Mouse (Mus musculus) kidney, embryonic 14.5 days (tissue): ENCODE measurements around the gene Taok2. TPM values are rescaled to one million over a fixed set of nuclear protein-coding genes. Genes with fewer than 3 reads are reported as not detected.

Source experiments
- ATAC-seq: fragments of 200-750 bp; cut with Nextera tagmentation; 2 replicates; pipeline ENCODE4 v1.8.0; 2017; ENCODE audit warnings: moderate number of reproducible peaks, mild to moderate bottlenecking, moderate TSS enrichment, moderate library complexity; ENCODE audit not compliant: low FRiP score, low TSS enrichment
- H3K27ac ChIP-seq: fragments of 300-500 bp; sonication (generic); 2 replicates; pipeline ENCODE4 v1.5.1; 2014; ENCODE audit warnings: low read depth, mild to moderate bottlenecking, low read length, moderate library complexity, mixed read lengths
- H3K27me3 ChIP-seq: fragments of 300-500 bp; sonication (generic); 2 replicates; pipeline ENCODE4 v1.6.1; 2014; ENCODE audit warnings: mild to moderate bottlenecking, low read length; ENCODE audit not compliant: control insufficient read depth, insufficient read depth
- H3K36me3 ChIP-seq: fragments of 300-500 bp; sonication (generic); 2 replicates; pipeline ENCODE4 v1.6.1; 2014; ENCODE audit warnings: low read length, mixed read lengths; ENCODE audit not compliant: control insufficient read depth, insufficient read depth
- H3K4me1 ChIP-seq: fragments of 300-500 bp; sonication (generic); 2 replicates; pipeline ENCODE4 v1.6.1; 2014; ENCODE audit warnings: low read length, mixed read lengths; ENCODE audit not compliant: control insufficient read depth, insufficient read depth
- H3K4me2 ChIP-seq: fragments of 300-500 bp; sonication (generic); replicated peaks from 2 replicates; pipeline ENCODE4 v1.6.1; 2014; ENCODE audit warnings: low read depth, mild to moderate bottlenecking, low read length
- H3K4me3 ChIP-seq: fragments of 300-500 bp; sonication (generic); 2 replicates; pipeline ENCODE4 v1.5.1; 2014; ENCODE audit warnings: mild to moderate bottlenecking, low read length
- H3K9ac ChIP-seq: fragments of 300-500 bp; sonication (generic); 2 replicates; pipeline ENCODE4 v1.6.1; 2014; ENCODE audit warnings: low read depth, mild to moderate bottlenecking, low read length, moderate library complexity
- H3K9me3 ChIP-seq: fragments of 300-500 bp; sonication (generic); 2 replicates; pipeline ENCODE4 v1.6.1; 2016; ENCODE audit warnings: low read length; ENCODE audit not compliant: control insufficient read depth
- WGBS: fragments of 180-500 bp; shearing (Covaris S2); extraction: QIAGEN DNeasy Blood & Tissue Kit; methylation state at CpG from one replicate; pipeline ENCODE4 v1.1.7; 2014; 5-methylcytosine and 5-hydroxymethylcytosine counted together
- polyA plus RNA-seq: library from polyadenylated mRNA; unstranded; fragments of >200 nt; fragmentation: Nextera tagmentation; extraction: Ambion mirVana; gene quantifications from 2 replicates; pipeline ENCODE4 v1.2.1, GENCODE M21; 2014

Gene Taok2
- polyA plus RNA-seq, 1 experiment from 2014 or later: 29.2 TPM

DNA sequence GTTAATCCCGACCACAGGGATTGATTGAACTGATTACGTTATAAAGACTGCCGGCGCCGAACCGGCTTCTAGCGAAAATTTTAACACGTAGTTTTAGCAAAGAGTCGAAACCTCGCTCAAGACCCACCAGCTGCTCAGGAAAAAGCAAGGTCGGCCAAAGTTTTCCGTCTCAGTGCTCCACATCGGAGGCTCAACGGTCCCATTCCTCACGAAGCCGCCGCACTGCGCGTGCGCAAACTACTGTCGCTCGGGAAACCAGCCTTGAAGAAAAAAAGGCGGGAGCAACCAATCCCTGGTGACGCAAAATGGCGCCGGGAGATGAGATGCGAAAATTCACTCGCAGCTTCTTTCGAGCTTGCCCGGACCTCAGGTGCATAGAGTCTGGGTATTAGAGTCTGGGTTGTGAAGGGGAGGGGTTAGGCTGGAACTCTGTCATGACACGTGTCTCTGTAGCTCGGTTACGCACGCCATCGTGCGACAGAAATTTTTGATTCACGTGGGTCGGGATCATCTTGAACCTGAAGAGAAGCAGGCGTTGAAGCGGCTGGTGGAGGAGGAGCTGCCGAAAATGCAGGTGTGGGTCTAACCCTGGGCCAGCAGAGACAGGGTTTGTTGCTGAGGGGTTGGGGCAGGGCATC is 22.2 kb downstream of the Taok2 start, which contains the start of gene Ino80e:
Gene Ino80e (minus strand): TSS at position 231 of the 638 bp plus-strand sequence.
- ATAC-seq: peak; percentile 58
- Histone ChIP-seq H3K9ac (peak within 1 kb of the TSS; percentile 76), H3K9me3 (no peaks in the 10 kb centered on the region), H3K36me3 (peaks cover 60% of the 10 kb centered on the region), H3K4me2 (peak within 1 kb of the TSS; percentile 92), H3K27me3 (no peaks in the 10 kb centered on the region), H3K4me1 (peaks cover 25% of the 10 kb centered on the region), H3K4me3 (peak within 1 kb of the TSS; percentile 61), H3K27ac (peak within 1 kb of the TSS; percentile 76)
- under 1% methylated on average over 41 of the region's 41 CpGs for WGBS

DNA sequence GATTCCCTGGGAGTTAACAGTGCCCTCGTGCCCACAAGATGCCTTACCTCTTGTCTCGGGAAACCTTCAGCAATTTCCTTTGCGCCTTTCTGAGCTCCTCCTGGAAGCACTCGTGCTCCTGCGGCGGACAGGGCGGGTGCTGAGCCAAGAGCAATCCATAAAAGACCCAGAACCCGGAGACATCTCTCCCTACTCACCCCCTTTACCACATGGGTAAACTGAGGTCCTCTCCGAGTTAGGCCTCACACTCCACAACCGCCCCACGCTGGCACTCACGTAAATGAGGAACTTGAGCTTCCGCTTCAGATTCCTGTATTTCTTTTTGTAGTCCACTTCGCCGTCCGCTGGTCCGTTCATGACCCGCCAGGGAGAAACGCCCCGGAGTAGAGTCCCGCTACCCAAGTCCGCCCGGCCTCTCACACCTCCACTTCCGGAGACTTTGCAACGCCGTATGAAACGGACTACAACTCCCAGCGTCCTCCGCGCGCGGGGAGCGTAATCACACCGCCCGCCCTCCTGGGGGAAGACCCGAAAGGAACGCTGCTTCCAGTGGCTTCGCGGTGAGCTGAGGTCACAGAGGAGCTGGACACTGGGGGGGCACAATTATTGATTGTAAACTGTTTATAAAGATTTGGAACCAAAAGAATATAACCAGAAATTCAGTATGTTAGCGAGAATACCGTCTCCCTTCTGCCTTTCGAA is 22.9 kb downstream of the Taok2 start, which contains the start of gene Hirip3:
Gene Hirip3 (plus strand): TSS at position 544 of the 702 bp plus-strand sequence.
- ATAC-seq: peak; percentile 86
- H3K4me1 ChIP-seq: peaks cover 25% of the 10 kb centered on the region
- H3K4me2 ChIP-seq: peak within 1 kb of the TSS; percentile 92
- H3K9ac ChIP-seq: peak within 1 kb of the TSS; percentile 76
- H3K27ac ChIP-seq: peak within 1 kb of the TSS; percentile 76
- H3K27me3 ChIP-seq: no peaks in the 10 kb centered on the region
- H3K9me3 ChIP-seq: no peaks in the 10 kb centered on the region
- H3K4me3 ChIP-seq: peak within 1 kb of the TSS; percentile 61
- peaks cover 60% of the 10 kb centered on the region for H3K36me3 ChIP-seq
- 2% methylated on average over 42 of the region's 42 CpGs for WGBS

DNA sequence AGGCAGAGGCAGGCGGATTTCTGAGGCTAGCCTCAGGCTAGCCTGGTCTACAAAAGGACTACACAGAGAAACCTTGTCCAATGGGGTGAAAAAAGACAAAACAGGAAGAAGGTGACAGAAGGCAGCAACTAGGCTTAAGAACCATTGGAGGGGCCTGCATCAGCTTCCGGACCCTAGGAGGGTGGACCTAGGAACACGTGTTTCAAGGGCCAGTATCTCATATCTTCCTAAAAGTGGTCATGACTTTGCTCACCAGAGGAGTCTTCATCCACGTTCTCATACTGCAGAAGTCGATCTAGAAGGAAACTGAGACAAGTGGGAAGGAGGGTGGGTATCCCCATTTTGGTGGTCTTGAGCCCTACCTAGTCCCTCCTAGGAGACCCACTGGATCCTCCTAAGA is 23.5 kb downstream of the Taok2 start:
- H3K9ac ChIP-seq: peak overlapping the region; percentile 76
- ATAC-seq: no peak
- H3K27me3 ChIP-seq: no peaks in the 10 kb centered on the region
- no peaks in the 10 kb centered on the region for H3K9me3 ChIP-seq
- peaks cover 59% of the 10 kb centered on the region for H3K36me3 ChIP-seq
- peak overlapping the region; percentile 92 for H3K4me2 ChIP-seq
- peaks cover 25% of the 10 kb centered on the region for H3K4me1 ChIP-seq
- WGBS: 64% methylated on average over 5 of the region's 5 CpGs
- H3K27ac ChIP-seq: no peak overlapping the region
- H3K4me3 ChIP-seq: peak overlapping the region; percentile 61

DNA sequence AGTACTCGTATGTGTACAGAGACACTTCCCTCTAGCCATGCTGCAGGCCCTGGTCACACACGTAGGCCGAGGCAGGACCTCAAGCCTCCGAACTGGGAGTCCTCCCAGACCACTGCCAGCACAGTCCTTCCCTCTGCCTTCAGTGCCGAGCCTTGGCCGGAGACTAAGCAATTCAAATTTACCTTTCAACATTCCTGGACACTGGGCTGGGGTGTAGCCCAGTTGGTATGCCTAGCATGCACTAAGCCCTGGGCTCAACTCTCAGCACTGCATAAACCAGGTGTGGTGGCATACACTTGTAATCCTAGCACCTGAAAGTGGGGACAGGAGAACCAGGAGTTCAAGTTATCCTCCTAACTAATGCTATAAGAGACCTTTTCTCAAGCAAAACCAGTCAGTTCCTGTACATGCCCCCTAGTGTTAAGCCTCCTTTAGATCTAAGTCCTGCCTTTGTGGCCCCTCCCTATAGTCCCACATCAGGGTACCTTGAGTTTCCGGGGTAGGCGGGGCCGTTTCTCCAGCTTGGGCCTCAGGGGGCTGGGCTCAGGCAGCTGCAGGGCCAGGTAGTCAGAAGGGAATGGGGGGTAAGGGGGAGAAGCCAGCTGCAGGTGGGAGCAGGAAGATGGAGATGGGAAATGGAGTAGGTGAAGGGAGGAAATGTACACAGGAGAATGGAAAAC is 27.6 kb downstream of the Taok2 start:
- ATAC-seq: no peak
- H3K4me3 ChIP-seq: no peak overlapping the region
- no peak overlapping the region for H3K4me2 ChIP-seq
- H3K9me3 ChIP-seq: no peaks in the 10 kb centered on the region
- peaks cover 72% of the 10 kb centered on the region for H3K36me3 ChIP-seq
- H3K27ac ChIP-seq: no peak overlapping the region
- no peak overlapping the region for H3K9ac ChIP-seq
- WGBS: 59% methylated on average over 9 of the region's 9 CpGs
- no peaks in the 10 kb centered on the region for H3K27me3 ChIP-seq
- H3K4me1 ChIP-seq: peaks cover 6% of the 10 kb centered on the region; the same call in 1 of the 2 replicates

DNA sequence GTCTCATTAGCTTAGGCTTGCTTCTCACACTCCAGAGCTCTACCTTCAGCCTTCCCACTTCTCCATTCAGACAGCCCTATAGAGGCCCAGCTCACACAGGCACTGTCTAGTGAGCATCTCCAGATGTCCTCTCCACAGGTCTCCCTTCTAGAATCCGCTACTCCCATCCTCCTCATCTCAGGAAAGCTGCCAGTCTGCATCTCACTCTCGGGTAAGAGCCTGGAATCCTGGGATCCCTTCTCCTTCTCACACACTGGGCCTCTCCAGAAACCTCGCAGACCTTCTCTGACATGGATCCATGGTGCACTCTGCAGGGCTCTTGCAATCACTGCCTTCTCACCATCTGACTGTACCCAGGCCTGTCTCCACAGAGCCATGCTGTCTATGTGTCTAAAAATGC is 28.9 kb downstream of the Taok2 start:
- H3K36me3 ChIP-seq: peaks cover 76% of the 10 kb centered on the region
- no peak overlapping the region for H3K9ac ChIP-seq
- H3K4me3 ChIP-seq: no peak overlapping the region
- no peak for ATAC-seq
- no peaks in the 10 kb centered on the region for H3K9me3 ChIP-seq
- H3K27ac ChIP-seq: no peak overlapping the region
- peaks cover 4% of the 10 kb centered on the region; the same call in 1 of the 2 replicates for H3K4me1 ChIP-seq
- H3K27me3 ChIP-seq: no peaks in the 10 kb centered on the region
- H3K4me2 ChIP-seq: no peak overlapping the region
- 81% methylated on average over 3 of the region's 3 CpGs for WGBS

DNA sequence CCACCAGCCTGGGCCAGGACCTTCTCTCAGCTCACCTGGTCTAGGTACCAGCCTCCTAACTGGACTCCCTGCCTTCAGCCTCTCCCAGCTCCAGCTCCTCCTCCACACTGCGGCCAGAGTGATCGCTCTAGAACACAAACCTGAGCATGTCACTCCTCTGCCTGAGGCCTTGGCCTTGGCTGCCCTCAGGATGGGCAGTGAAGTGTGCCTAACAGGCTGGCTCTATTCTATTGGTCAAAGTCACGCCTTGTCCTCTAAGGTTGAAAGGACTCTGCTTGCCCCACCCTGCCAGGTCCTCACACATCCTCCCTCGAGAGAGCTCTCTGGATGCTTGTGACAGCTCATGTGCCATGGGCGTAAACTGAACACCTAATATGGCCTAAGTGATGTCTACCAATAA is 31.0 kb downstream of the Taok2 start:
- Histone ChIP-seq H3K36me3 (peaks cover 63% of the 10 kb centered on the region), H3K27ac (no peak overlapping the region), H3K4me1 (peaks cover 8% of the 10 kb centered on the region; the same call in 1 of the 2 replicates), H3K9me3 (no peaks in the 10 kb centered on the region), H3K9ac (no peak overlapping the region), H3K27me3 (peaks cover 11% of the 10 kb centered on the region; the same call in 1 of the 2 replicates), H3K4me2 (no peak overlapping the region), H3K4me3 (no peak overlapping the region)
- WGBS: 74% methylated on average over 5 of the region's 5 CpGs
- no peak for ATAC-seq

DNA sequence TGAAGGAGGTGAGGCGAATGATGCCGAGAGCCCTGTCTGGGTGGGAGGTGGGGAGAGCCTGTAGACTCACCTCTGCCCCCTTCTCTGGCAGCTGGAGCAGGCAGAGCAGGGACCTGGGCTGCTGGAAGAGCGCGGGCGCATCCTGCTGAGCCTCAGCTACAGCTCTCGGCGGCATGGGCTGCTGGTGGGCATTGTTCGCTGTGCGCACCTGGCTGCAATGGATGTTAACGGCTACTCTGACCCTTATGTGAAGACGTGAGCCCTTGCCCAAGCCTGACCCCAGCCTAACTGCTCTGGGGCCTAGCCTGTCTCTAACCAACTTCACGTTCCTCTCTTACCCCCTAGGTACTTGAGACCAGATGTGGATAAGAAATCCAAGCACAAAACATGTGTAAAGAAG is 33.3 kb downstream of the Taok2 start:
- Histone ChIP-seq H3K4me3 (no peak overlapping the region), H3K4me1 (peaks cover 19% of the 10 kb centered on the region; the same call in 1 of the 2 replicates), H3K27ac (no peak overlapping the region), H3K27me3 (peaks cover 19% of the 10 kb centered on the region; the same call in 1 of the 2 replicates), H3K9me3 (no peaks in the 10 kb centered on the region), H3K36me3 (peaks cover 42% of the 10 kb centered on the region), H3K9ac (peak overlapping the region; percentile 25; the same call in 1 of the 2 replicates), H3K4me2 (no peak overlapping the region)
- WGBS: 38% methylated on average over 12 of the region's 12 CpGs
- ATAC-seq: no peak

DNA sequence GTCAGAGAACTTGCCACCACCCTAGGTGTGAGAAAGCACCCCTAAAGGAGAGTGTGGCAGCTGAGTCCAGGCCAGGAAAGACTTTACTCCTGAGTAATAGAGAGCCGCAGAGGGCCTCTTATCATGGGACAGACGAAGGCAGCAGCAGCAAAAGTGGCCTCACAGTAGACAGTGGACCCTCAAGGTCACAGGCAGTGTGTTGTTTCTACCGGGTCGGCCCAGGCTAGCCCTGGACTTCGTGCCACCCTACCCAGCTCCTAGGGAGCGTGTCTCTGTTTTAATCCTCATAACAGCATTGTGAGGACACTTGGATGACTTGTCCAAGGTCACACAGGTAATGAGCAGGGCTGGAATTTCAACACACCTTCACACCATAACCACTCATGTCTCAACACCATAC is 34.3 kb downstream of the Taok2 start:
- Histone ChIP-seq H3K9me3 (no peaks in the 10 kb centered on the region), H3K4me2 (no peak overlapping the region), H3K4me1 (peaks cover 19% of the 10 kb centered on the region; the same call in 1 of the 2 replicates), H3K9ac (no peak overlapping the region), H3K4me3 (no peak overlapping the region), H3K27me3 (peaks cover 19% of the 10 kb centered on the region; the same call in 1 of the 2 replicates), H3K27ac (no peak overlapping the region), H3K36me3 (peaks cover 32% of the 10 kb centered on the region)
- no peak for ATAC-seq
- 88% methylated on average over 6 of the region's 6 CpGs for WGBS
